Mouse (Mus musculus): ENCODE measurements around the gene Thsd7b.
"Not testable (repeated sequence)": the region's sequence is repeated elsewhere in the genome, so short reads cannot be mapped to it uniquely, and the experiment has no call there.

The Thsd7b gene

DNA sequence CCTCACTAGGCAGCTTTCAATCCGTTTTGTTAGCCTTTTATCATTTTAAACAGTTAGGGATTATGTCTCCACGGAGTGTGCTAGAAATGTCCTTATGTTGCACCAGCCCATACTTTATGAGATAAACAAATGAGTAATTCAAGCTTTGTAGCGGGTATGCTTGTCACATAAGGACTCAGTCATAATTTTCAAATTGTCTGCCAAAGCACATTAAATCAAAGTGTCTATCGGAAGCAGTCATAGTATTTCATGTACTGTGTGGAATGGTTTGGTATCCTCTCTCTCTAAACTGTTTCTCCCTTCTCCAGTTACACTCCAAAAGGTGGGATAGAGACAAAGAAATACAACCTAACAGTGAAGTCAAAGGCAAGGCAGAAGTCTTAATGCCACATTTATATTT, 601.3 kb downstream of the Thsd7b start:
- DNase-seq, result no peak

DNA sequence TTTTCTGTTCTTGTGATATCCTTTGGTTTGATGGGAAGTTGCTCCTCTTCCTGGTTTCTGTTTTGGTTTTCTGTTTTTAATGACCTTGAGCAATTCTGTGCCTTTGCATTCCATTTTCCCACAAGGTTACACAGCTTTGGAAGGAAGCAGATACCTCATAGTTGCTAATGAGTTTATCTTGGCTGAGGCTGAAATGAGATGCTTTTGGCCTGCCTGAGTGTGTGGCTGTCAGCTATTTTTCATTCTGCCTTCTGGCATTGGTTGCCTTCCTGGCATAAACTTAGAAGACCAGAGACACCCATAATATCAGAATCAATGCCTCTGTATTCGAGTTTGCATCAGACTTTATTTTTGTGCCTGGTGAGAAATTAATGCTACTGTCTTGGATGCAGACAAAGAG, 614.8 kb downstream of the Thsd7b start:
- DNase-seq, result no peak

DNA sequence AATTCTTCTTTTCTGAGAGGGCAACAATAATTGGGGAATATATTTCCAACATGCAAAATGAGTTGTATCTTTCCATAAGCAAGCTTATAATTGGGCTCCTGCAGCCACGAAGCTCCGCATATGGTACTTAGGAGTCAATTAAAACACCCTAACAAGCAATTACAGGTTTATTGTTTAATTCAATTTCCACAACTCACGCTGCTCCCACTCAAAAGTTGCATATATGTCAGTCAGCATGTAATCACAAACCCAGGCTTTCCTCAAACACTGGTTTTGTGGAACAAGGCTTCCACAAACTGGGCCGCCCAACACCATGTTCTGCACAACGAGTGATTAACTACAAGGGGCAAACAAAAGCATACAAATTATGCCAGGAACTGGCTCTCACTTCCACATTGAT, 625.0 kb downstream of the Thsd7b start:
- no peak for DNase-seq

DNA sequence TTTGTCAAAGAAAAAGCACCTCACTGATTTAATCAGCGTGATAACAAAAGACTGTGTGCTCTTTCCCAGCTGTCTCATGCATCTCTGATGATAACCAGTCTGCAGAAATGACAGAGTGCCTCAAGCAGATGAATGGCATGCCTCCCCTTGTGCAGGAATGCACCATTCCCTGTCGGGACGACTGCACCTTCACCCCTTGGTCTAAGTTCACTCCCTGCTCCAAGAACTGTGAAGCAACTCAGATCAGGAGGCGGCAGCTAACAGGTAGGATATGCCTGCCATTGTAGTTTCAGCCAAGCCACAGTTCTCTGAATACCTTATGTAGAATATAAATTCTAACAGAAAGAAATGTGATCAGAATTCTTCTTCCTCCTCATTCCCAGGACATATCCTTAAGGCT, 642.4 kb downstream of the Thsd7b start:
- no peak for DNase-seq

DNA sequence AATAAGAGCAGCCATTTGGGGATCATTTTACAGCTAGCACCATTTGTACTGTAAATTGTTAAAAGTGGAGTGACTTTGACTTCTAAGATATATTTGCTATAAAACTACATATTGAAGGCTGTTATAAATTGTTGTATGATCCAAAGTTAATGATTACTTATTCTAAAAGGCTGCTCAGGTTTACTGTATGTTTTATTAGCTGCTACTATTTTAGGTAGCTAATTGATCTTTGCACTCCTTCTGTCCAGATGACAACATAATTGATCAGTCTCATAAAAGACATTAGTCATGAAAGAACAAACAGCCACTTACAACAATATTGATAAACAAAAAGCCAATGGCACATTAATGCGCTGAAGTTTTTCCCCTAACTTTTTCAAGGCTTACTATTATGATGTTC, 644.5 kb downstream of the Thsd7b start:
- no peak for DNase-seq

DNA sequence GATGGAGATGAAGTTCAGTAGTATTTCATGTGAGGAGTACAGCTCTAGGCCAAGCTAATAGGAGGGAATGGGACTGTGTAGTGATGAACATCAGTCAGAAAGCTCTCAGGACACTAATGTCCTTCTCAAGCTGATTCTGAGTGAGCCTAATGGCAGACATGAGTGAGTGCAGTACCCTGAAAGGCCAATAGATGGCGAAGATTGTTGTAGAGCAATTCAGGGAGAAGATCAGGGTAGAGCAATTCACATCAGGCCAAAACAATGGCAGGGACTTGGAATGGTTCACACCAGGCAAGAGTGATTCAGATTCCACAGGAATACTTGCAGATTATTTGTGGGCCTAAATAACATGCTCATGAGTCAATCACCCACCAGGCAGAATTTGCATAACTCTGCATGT, 646.3 kb downstream of the Thsd7b start:
- no peak for DNase-seq

DNA sequence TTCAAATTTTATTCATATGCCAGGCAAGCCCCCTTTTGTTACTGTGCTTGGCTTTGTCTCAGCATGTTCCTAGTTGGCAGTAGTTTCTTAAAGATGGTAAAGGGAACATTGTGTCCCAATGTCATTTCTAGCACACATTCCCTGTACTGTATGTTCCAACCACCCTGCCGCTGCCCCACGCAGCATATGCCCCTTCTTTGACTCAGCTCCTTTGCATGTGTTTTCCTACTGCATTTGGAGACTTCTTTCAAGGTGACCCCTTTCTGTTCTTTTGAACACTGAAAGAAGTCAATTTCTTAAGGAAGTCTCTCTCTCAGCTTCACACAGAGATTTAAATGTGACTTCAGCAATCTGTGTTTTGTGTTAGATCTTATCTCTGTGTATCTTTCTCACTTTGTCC, 657.9 kb downstream of the Thsd7b start:
- DNase-seq, result no peak

DNA sequence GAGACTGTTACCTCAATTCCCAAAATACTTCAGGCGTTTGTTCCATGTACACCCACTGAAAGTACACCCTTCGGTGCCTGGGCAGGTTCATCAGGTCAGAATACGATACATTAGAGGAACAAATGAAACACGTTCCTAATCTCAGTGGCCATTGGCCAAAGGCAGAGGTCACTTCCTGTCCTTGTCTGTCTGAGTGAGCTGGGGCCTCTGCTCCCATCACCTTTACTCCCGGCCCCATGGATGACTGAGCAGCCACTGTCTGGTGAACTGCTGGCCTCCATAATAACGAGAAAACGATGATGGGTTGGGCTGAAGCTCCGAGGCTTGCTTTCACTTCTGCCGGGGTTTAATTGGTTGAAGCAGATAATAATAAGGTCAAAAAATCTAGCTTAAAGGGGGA, 670.0 kb downstream of the Thsd7b start:
- DNase-seq, result no peak

DNA sequence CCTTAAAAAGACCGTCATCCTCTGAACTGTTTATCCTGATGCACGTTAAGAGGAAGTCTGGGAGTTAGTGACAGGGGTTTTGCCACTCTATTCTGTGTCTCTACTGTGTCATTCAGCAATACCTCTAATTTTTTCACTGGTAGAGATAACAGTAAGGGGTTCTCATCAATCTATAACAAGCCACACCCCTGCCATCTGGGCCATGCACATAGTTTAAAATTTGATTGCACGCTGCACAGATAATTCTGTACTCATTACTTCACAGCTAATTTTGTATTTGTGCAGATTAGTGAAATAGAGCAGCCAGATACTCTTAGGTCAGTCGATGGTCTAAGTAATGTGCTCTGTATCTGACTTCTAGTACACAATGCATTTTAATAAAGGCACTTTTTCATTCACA, 673.9 kb downstream of the Thsd7b start:
- DNase-seq, result no peak

DNA sequence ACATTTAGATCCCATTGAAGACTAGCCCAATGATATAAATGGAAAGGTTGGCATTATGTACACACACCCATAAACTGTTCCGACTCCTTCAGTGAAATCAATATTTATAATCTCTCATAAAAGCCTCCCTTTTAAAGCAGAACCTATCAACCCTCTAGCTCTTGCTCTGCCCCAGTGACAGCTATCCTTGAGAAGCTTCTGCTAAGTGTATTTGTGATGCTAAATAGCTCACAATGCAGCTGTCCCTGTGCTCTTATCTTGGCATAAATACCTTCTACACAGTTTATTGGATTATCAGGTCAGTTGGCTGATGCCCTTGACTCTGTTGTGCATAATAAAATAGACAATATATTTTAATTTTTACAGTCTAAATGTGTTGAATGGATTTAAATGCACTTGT, 682.4 kb downstream of the Thsd7b start:
- DNase-seq, result no peak

DNA sequence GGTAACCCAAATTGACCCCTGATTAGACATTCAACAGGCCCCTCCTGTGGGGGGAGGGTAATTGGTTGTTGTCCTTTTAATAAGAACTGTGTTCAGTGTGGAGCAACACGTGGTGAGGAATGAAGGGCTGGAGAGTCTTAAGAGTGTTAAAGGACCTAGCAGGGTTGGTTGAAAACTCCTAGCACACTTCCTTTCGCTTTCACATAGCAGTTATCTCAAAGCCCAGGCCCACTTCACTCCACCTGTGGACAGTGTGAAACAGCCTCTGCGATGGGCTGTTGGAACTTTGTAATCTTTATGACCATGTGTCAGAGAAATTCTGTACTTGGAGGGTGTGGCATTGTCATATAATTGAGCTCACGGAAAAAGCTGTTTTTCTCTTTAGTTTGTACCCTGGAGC, 683.5 kb downstream of the Thsd7b start:
- DNase-seq, result no peak

DNA sequence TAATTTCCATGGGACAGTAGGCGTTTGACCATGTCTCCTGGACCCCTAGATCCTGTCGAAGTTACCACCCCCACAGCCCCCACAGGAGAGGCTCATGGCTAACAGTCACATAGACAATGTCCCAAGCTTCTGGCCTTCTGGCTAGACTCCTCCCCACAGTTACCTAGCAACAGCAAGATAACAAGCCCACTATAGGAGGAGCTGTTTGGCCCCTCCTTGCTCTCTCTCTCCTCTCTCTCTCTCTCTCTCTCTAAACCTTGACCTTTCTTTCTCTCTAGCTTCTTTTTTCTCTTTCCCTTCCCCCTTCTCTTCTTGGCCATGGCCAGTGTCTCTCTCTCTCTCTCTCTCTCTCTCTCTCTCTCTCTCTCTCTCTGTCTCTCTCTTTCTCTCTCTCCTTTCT, 686.2 kb downstream of the Thsd7b start:
- not testable (repeated sequence) for DNase-seq

DNA sequence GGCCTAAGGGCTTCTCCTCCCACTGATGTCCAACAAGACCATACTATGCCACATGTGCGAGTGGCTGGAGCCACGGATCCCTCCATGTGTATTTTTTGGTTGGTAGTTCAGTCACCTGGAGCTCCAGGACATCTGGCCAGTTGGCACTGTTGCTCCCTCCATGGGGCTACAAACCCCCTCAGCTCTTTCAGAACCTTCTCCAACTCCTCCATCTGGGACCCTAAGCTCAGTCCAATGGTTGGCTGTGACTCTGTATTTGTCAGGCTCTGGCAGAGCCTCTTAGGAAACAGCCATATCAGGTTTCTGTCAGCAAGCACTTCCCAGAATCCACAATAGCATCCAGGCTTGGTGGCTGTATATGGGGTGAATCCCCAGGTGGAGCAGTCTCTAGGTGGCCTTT, 690.1 kb downstream of the Thsd7b start:
- no peak for DNase-seq

DNA sequence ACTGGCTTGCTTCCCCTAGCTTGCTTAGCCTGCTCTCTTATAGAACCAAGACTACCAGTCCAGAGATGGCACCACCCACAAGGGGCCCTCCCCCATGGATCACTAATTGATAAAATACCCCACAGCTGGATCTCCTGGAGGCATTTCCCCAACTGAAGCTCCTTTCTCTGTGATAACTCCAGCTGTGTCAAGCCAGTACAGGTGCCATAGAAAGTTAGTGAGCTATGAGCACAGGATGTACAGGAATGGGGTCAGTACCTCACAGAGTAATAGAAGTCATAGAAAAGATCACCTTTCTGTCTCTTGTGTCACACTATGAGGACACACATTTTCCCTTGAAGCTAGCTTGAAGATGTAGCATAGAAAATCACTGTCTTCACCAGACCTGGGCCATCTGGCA, 716.1 kb downstream of the Thsd7b start:
- not testable (repeated sequence) for DNase-seq

DNA sequence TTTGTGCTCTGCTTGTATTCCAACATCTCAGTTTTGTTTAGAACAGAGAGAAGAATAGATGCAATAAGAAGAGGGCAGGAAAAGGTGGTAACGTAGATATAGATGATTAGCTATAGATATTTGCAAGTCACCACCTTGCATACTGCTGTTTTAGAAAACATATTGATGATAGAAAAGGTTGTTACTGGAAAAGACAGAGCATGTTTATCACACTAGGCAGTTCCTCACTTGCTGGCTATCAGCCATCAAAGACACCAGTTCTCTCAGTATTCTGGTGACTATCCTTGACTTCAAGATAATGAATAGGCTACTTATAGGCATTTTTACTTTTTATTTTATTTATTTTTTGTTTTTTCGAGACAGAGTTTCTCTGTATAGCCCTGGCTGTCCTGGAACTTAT, 717.7 kb downstream of the Thsd7b start:
- no peak for DNase-seq

DNA sequence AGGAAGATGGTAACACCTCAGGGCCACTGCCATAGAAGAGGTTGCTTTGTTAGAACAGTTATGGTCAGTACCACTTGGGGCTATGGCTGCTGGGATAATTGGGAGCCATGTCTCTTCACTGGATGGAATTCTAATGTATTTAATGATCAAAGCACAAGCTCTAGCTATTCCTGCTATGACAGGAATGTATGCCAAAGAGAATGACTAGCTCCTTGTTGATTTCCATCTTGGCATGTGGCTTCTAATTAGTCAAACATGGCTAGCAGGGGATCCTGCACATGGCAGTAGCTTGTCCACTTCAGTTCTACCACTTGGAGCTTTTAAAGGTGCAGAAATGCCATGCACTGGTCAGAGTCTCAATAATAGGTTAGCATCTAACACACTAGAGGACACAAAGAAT, 781.9 kb downstream of the Thsd7b start:
- DNase-seq, result no peak

DNA sequence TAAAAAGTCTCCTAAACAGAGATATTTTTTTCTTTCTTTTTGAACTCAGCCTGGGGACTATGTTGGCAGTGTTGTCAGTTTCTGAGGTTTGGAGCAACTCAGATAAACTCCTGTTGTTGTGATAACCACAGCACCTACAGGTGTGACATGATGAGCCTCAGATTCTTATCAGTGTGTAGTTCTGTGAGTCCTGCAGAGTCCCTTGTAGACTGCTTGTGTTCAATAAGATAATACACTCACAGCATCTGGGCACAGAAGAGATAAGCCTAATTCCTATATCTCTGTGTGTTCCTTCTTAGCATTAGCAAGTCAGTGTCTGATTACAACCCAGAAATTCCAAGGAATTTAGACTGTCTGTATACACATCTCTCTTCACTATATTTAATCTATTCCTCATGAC, 789.0 kb downstream of the Thsd7b start:
- no peak for DNase-seq

DNA sequence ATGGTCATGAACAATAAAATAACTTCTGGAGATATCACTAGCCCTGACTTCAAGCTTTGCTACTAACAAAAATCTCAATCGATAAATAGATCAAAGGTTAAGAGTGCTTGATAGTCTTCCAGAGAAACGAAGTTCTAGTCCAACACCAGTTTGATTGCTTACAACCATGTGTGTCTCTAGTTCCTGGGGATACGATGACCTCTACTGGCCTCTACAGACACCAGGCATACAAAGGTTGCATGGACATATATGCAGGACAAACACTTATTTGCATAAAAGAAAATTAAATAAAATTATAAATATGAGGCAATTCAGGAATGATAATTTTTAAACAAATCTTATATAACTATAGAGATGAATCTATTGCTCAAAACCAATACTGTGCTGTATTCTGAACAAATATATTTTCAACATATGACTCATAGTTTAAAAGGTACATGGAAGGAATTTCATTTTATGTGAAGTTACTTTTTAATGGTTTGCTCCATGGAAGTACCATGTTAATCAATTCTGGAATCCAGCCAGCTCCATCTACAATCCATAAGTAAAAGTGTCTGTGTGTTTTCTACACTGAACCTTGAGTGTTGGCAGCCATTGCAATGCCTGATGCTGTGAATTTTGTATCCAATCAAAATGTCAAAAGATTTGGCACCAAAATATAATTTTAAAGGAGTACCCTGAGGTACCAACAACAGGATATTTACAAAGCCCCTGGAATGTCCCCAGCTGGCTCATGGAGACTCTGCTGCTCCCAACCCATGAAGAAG, 793.3 kb downstream of the Thsd7b start:
- DNase-seq, result no peak

DNA sequence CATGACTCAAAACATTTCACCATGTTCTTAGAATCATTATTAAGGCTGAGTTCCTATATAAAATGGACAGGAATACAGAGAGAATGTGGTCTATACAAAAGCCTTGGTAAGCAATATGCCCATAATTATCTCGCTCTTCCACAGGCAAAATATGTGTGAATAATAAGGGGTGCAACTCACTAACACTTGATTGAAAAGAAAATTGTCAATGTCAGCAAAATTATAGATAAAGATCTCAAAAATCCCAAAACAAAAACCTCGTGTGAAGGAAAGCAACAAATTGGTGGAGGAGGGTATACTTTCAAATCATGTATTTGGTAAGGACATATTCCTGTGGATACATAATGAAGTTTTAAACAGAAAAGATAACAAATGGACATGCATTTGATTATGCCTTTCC, 810.7 kb downstream of the Thsd7b start:
- no peak for DNase-seq

DNA sequence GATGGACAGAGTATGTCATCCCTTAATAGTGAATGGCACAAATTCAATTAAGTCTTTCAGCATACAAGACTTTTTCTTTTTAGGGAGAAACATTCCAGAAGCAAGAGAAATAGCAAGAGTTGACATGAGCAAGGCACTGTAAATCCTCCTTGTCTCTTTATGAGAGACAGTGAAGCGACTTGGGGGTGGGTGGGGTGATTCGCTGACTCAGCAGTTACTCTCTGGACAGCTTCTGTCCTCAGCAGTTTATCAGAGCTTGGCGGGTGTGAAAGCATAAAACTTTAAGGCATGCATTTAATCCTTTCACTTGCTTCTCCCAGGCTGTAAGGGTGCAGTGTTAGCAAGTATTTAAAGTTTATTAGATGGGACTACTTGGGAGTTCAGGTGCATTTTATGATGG, 812.1 kb downstream of the Thsd7b start:
- DNase-seq, result no peak

DNA sequence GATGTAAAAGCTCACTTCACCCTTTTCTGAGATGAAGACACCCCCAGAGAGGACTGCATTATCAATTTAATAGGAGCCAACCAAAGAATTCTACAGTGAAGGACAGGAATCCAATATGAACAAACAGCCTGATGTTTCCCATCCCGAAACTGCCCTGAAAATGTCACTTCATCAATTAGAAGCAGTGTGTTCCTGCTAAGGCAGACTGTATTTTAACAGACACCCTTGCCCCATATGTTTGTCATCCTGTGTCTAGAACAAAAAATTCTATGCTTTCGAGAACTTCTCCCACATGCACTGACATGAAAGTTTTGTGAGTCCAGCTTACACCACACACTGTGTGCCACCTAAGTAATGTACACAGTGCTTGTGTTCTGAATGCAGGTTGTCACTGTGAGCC, 812.8 kb downstream of the Thsd7b start:
- DNase-seq, result no peak

DNA sequence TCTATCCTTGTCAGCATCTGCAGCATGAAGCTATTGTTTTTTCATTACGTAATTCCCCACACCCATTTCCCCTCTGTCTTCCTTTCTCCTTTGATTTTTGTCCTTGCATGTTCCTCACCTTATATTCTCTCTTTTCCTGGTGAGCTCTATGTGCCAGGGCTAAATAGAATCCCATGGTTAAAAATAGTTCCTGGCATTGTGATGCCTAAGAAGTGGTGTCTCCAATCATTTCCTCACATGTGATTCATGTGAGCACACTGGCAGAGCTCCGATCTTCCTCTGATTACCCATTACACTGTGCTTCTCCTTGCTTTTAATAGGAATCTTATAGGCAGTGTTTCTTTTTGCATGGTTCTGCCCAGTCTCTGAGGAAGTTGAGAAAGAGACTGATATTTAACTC, 826.1 kb downstream of the Thsd7b start:
- no peak for DNase-seq

DNA sequence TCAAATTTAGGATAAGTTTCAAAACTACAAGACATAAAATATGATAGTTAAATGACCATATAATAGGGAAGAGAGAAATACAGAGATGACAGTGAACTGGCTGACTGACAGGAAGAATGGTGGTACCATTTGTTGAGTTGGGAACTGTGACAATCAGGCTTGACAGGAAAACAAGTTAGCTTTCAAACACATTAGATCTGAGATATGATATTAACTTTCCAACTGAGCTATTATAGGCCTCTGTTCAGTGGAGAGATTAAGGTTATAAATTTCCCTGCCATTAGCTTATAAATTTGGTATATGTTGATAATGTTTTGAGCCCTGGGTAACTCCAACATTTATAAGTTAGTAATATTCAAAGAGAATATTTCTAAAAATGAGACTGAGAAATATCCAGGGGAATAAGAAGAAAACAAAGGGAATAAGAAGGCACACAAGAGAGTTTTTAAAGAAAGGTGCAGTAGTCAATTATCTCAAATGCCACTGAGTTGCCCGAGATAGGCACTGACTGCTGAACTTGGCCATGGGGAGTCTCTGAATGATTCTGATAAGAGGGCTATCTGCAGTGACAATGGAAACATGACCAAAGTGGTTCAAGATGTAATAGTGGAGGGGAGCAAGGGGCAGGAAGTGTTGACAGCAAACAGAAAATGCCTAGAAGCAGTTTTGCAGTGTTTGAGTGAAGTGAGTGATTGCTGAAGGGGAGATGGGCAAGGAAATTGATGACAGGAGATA, 839.6 kb downstream of the Thsd7b start:
- no peak for DNase-seq

DNA sequence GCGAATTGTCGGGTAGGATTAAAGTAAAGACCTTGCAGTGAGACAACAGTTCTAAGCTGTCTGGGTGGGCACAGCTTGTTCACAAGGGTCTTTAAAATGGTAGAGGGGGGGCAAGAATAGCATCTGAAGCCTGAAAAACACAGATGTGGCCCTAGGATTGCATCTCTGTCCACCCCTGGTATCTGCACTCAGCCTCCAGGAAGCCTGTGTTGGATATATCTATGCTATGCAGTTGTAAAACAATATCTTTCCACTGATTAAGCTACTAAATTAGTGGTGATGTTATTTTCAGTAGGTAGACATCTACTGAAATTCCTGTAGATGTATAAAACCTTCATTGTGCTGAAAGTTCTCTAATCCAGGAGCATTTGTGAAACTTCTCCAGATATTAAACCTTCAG, 840.4 kb downstream of the Thsd7b start:
- no peak for DNase-seq

DNA sequence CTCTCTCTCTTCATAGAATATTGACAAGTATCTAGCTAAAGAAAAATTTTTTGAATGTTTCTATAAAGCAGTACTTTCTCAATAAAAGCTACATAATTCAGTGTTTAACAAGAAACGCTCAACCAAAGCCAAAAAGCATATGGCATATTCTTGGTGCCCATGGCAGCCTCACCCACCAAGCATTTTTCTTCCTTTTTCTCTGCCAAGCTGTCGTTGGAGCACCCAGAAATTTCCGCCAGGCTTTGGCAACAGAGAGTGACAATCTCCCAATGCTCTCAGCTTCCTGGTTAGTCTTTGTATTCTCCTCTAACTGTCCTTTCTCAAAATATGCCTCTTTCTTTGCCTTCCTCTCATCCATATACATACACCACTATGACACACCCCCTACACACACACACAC, 857.8 kb downstream of the Thsd7b start:
- DNase-seq, result no peak
